Comparison of ENCODE assay signal across 7 mouse cellular contexts in the genomic region with DNA sequence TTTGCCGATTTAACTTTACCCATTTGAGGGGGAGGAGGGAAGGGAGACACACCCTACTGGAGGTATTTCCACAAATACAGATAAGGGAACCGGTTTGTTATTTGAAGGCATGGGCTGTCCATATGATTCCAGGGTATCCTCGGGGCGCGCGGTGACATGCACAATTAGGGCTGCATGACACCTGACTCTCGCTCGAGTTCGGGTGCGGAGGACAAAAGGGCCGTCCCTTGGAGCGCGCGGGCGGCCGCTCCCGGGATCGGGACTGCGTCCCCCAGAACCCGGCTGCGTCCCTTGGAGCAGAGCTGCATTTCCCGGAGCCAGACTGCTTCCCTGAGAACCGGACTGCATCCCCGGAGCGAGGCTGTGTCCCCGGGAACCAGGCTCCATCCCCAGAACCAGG.
DNase-seq lines count a peak whose midpoint lies in the region; ATAC-seq and TF ChIP-seq lines count a peak whose summit lies in the region.

No protein-coding gene starts in this region.

- peak overlapping the region; percentile 90 for H3K27ac ChIP-seq in lung, embryonic 14.5 days (ENCODE audit: low read depth)
- H3K27ac ChIP-seq in bone marrow, adult 2 months (ENCODE audit: control insufficient read depth, insufficient read depth, low read depth, low read length, poor library complexity): peak overlapping the region; percentile 99; the same call in 1 of the 2 replicates
- H3K27ac ChIP-seq in forebrain, embryonic 12.5 days: peak overlapping the region; percentile 96
- peak overlapping the region; percentile 85 for H3K27ac ChIP-seq in limb, embryonic 14.5 days (replicated peaks; ENCODE audit: low read depth, low read length)

- peak overlapping the region; percentile 81 for H3K4me2 ChIP-seq in lung, embryonic 14.5 days
- H3K4me2 ChIP-seq in forebrain, embryonic 12.5 days: peak overlapping the region; percentile 72
- peak overlapping the region; percentile 82 for H3K4me2 ChIP-seq in limb, embryonic 14.5 days (replicated peaks; ENCODE audit: low read depth, low read length, severe bottlenecking)

- H3K36me3 ChIP-seq in lung, embryonic 14.5 days (ENCODE audit: insufficient read depth): no peaks in the 10 kb centered on the region
- H3K36me3 ChIP-seq in forebrain, embryonic 12.5 days (replicated peaks): peaks cover 9% of the 10 kb centered on the region
- H3K36me3 ChIP-seq in limb, embryonic 14.5 days (ENCODE audit: control insufficient read depth, insufficient read depth, low read length): peaks cover 4% of the 10 kb centered on the region; the same call in 1 of the 2 replicates

- under 1% methylated on average over 26 of the region's 26 CpGs for WGBS in lung, embryonic 14.5 days
- under 1% methylated on average over 26 of the region's 26 CpGs for WGBS in bone marrow, adult 2 months
- WGBS in forebrain, embryonic 12.5 days: under 1% methylated on average over 26 of the region's 26 CpGs
- under 1% methylated on average over 19 of the region's 26 CpGs for WGBS in limb, embryonic 14.5 days

- H3K4me3 ChIP-seq in lung, embryonic 14.5 days (ENCODE audit: low read depth, low read length): peak overlapping the region; percentile 79
- peak overlapping the region; percentile 72 for H3K4me3 ChIP-seq in bone marrow, adult 2 months (replicated peaks; ENCODE audit: control insufficient read depth, low read depth, low read length)
- peak overlapping the region; percentile 88 for H3K4me3 ChIP-seq in forebrain, embryonic 12.5 days (replicated peaks)
- H3K4me3 ChIP-seq in limb, embryonic 14.5 days (replicated peaks; ENCODE audit: low read length): peak overlapping the region; percentile 81

- DNase-seq in lung, embryonic 14.5 days: peak; percentile 57
- DNase-seq in lung, postnatal 10 days: no peak
- DNase-seq in limb, embryonic 14.5 days (ENCODE audit: low spot score): no peak
- peak; percentile 79 for DNase-seq in neural tube, embryonic 10.5 days (ENCODE audit: extremely low spot score, low spot score)
- no peak for DNase-seq in spleen, adult 12 weeks (ENCODE audit: low spot score)

- ATAC-seq in lung, embryonic 14.5 days (ENCODE audit: insufficient read depth): peak; percentile 46; the same call in 1 of the 2 replicates
- ATAC-seq in forebrain, embryonic 12.5 days (ENCODE audit: low FRiP score): peak; percentile 61
- ATAC-seq in limb, embryonic 14.5 days (ENCODE audit: low FRiP score, low read depth): peak; percentile 20

- no peaks in the 10 kb centered on the region for H3K27me3 ChIP-seq in lung, embryonic 14.5 days (ENCODE audit: insufficient read depth, low read length)
- H3K27me3 ChIP-seq in forebrain, embryonic 12.5 days: no peaks in the 10 kb centered on the region
- no peaks in the 10 kb centered on the region for H3K27me3 ChIP-seq in limb, embryonic 14.5 days (ENCODE audit: control insufficient read depth, insufficient read depth, low read length)

- no peak for TF ChIP-seq POLR2A in bone marrow, adult 2 months (IDR thresholded peaks at IDR 0.05; ENCODE audit: borderline replicate concordance, control insufficient read depth, low read depth, low read length)
- TF ChIP-seq POLR2A in limb, embryonic 14.5 days (IDR thresholded peaks at IDR 0.05; ENCODE audit: borderline replicate concordance, extremely low read depth, insufficient read depth, insufficient read length): no peak

- peak overlapping the region; percentile 76 for H3K9ac ChIP-seq in lung, embryonic 14.5 days
- H3K9ac ChIP-seq in forebrain, embryonic 12.5 days: peak overlapping the region; percentile 94
- peak overlapping the region; percentile 80 for H3K9ac ChIP-seq in limb, embryonic 14.5 days (ENCODE audit: low read depth, low read length, severe bottlenecking)

- TF ChIP-seq CTCF in lung, embryonic 14.5 days (IDR thresholded peaks at IDR 0.05; ENCODE audit: low read depth): no peak
- TF ChIP-seq CTCF in bone marrow, adult 2 months (IDR thresholded peaks at IDR 0.05; ENCODE audit: control insufficient read depth, insufficient read depth, low read length): no peak

- no peaks in the 10 kb centered on the region for H3K9me3 ChIP-seq in lung, embryonic 14.5 days (ENCODE audit: low read depth, low read length)
- H3K9me3 ChIP-seq in forebrain, embryonic 12.5 days: no peaks in the 10 kb centered on the region
- no peaks in the 10 kb centered on the region for H3K9me3 ChIP-seq in limb, embryonic 14.5 days (ENCODE audit: control insufficient read depth, low read length)

- H3K4me1 ChIP-seq in lung, embryonic 14.5 days (ENCODE audit: insufficient read depth): peaks cover 8% of the 10 kb centered on the region; the same call in 1 of the 2 replicates
- H3K4me1 ChIP-seq in bone marrow, adult 2 months (ENCODE audit: control insufficient read depth, insufficient read depth, low read length): no peaks in the 10 kb centered on the region; the same call in 1 of the 2 replicates
- H3K4me1 ChIP-seq in forebrain, embryonic 12.5 days: peaks cover 18% of the 10 kb centered on the region
- H3K4me1 ChIP-seq in limb, embryonic 14.5 days (ENCODE audit: control insufficient read depth, insufficient read depth, low read length): peaks cover 8% of the 10 kb centered on the region

Comparison
In these comparisons a context has a peak if more than half of its experiments do, and no peak if none do; other contexts are left out.
1. DNase-seq: peak in lung, embryonic 14.5 days (single experiment) and neural tube, embryonic 10.5 days (single experiment); none in lung, postnatal 10 days (single experiment), limb, embryonic 14.5 days (single experiment) and spleen, adult 12 weeks (single experiment).
2. Peak in every context shown above with its lines, with median percentiles within 50 percentile points of each other: ATAC-seq, H3K27ac ChIP-seq, H3K4me2 ChIP-seq, H3K4me3 ChIP-seq and H3K9ac ChIP-seq.